Mouse (Mus musculus): ENCODE data around the gene Abcg2. TPM values are rescaled to one million over a fixed set of nuclear protein-coding genes. Genes with fewer than 3 reads are reported as not detected.

Abcg2 gene
- polyA plus RNA-seq, 1 experiment = 7.4 TPM

GRCm38 (mm10) chr6:58610760-58611654 is 26.7 kb downstream of the Abcg2 start:
- Histone ChIP-seq H3K27ac (ENCODE audit: control insufficient read depth, insufficient read depth, low read length) (no peak overlapping the region), H3K27me3 (ENCODE audit: control insufficient read depth, insufficient read depth, low read length) (no peaks in the 10 kb centered on the region), H3K4me1 (replicated peaks; ENCODE audit: control insufficient read depth, insufficient read depth, low read length) (no peaks in the 10 kb centered on the region), H3K4me3 (ENCODE audit: control insufficient read depth, insufficient read depth, low read length) (no peak overlapping the region), H3K36me3 (ENCODE audit: control insufficient read depth, insufficient read depth, low read length) (no peaks in the 10 kb centered on the region)
- no peak for TF ChIP-seq CTCF (IDR thresholded peaks at IDR 0.05; ENCODE audit: borderline replicate concordance, control insufficient read depth, extremely low read depth, insufficient read depth, low read length, poor library complexity)
- no peak for TF ChIP-seq POLR2A (IDR thresholded peaks at IDR 0.05; ENCODE audit: control insufficient read depth, extremely low read depth, insufficient read depth, low read length, poor library complexity)
- 72% methylated on average over 4 of the region's 4 CpGs for WGBS
- DNase-seq = no peak

DNA sequence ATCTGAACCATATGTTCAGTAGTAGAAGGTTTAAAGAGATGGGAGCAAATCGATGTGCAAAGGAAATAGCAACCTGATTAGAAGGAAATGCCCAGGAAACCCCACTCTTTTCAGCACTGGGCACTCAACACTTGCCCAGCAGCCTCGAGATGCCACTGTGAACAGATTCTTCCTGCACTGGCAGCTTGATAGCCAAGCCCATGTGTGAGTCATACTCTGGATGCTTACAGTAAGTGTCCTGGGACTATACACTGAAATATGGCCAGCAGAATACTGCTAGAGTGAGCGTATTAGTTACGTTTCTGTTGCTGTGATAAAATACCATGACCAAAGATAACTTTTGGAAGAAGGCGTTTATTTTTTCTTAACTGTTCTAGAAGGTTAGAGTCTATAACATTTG is 39.8 kb downstream of the Abcg2 start:
- Histone ChIP-seq H3K4me1 (replicated peaks; ENCODE audit: control insufficient read depth, insufficient read depth, low read length) (no peaks in the 10 kb centered on the region), H3K36me3 (ENCODE audit: control insufficient read depth, insufficient read depth, low read length) (no peaks in the 10 kb centered on the region), H3K27ac (ENCODE audit: control insufficient read depth, insufficient read depth, low read length) (no peak overlapping the region), H3K4me3 (ENCODE audit: control insufficient read depth, insufficient read depth, low read length) (no peak overlapping the region), H3K27me3 (ENCODE audit: control insufficient read depth, insufficient read depth, low read length) (no peaks in the 10 kb centered on the region)
- TF ChIP-seq POLR2A (IDR thresholded peaks at IDR 0.05; ENCODE audit: control insufficient read depth, extremely low read depth, insufficient read depth, low read length, poor library complexity) (no peak), CTCF (IDR thresholded peaks at IDR 0.05; ENCODE audit: borderline replicate concordance, control insufficient read depth, extremely low read depth, insufficient read depth, low read length, poor library complexity) (no peak)
- no peak for DNase-seq
- WGBS = 84% methylated on average over 5 of the region's 5 CpGs

- Histone ChIP-seq H3K4me1 (replicated peaks; ENCODE audit: control insufficient read depth, insufficient read depth, low read length) (no peaks in the 10 kb centered on the region), H3K36me3 (ENCODE audit: control insufficient read depth, insufficient read depth, low read length) (no peaks in the 10 kb centered on the region), H3K4me3 (ENCODE audit: control insufficient read depth, insufficient read depth, low read length) (no peak overlapping the region), H3K27me3 (ENCODE audit: control insufficient read depth, insufficient read depth, low read length) (no peaks in the 10 kb centered on the region), H3K27ac (ENCODE audit: control insufficient read depth, insufficient read depth, low read length) (no peak overlapping the region)
- 92% methylated on average over 2 of the region's 2 CpGs for WGBS
- no peak for TF ChIP-seq POLR2A (IDR thresholded peaks at IDR 0.05; ENCODE audit: control insufficient read depth, extremely low read depth, insufficient read depth, low read length, poor library complexity)
- TF ChIP-seq CTCF (IDR thresholded peaks at IDR 0.05; ENCODE audit: borderline replicate concordance, control insufficient read depth, extremely low read depth, insufficient read depth, low read length, poor library complexity) = no peak
- DNase-seq = no peak
Observed at GRCm38 (mm10) chr6:58629238-58629637, 44.9 kb downstream of the Abcg2 start.

DNA sequence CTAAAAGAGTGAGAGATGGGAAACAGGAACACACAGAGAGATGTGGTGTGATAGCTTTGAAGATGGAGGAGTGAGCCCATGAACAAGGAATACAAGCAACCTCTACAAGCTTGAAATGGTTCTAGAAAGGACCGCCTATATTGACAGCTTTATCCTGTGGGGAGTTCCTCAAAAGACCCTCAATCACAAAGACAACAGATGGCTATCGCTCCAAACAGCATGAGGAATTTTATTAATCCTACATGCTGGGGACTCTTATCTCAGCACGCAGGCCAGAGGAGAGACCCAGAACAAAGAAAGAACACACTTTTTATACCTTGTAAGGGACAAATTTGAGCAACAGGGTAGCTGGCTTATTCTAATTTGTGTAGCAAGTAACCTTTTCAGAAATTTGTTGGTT is 48.1 kb downstream of the Abcg2 start:
- WGBS = 94% methylated on average over 3 of the region's 3 CpGs

GRCm38 (mm10) chr6:58633731-58634130 is 49.4 kb downstream of the Abcg2 start:
- WGBS = 93% methylated on average over 4 of the region's 4 CpGs
- TF ChIP-seq CTCF (IDR thresholded peaks at IDR 0.05; ENCODE audit: borderline replicate concordance, control insufficient read depth, extremely low read depth, insufficient read depth, low read length, poor library complexity) = no peak
- no peak for TF ChIP-seq POLR2A (IDR thresholded peaks at IDR 0.05; ENCODE audit: control insufficient read depth, extremely low read depth, insufficient read depth, low read length, poor library complexity)

More for the DNA sequence above, 48.1 kb downstream of the Abcg2 start:
- no peak for DNase-seq
- TF ChIP-seq POLR2A (IDR thresholded peaks at IDR 0.05; ENCODE audit: control insufficient read depth, extremely low read depth, insufficient read depth, low read length, poor library complexity) = no peak
- TF ChIP-seq CTCF (IDR thresholded peaks at IDR 0.05; ENCODE audit: borderline replicate concordance, control insufficient read depth, extremely low read depth, insufficient read depth, low read length, poor library complexity) = no peak
- Histone ChIP-seq H3K36me3 (ENCODE audit: control insufficient read depth, insufficient read depth, low read length) (no peaks in the 10 kb centered on the region), H3K27ac (ENCODE audit: control insufficient read depth, insufficient read depth, low read length) (no peak overlapping the region), H3K4me3 (ENCODE audit: control insufficient read depth, insufficient read depth, low read length) (no peak overlapping the region), H3K4me1 (replicated peaks; ENCODE audit: control insufficient read depth, insufficient read depth, low read length) (no peaks in the 10 kb centered on the region), H3K27me3 (ENCODE audit: control insufficient read depth, insufficient read depth, low read length) (no peaks in the 10 kb centered on the region)

GRCm38 (mm10) chr6:58638566-58638965 is 54.2 kb downstream of the Abcg2 start:
- DNase-seq = no peak
- H3K4me3 ChIP-seq (ENCODE audit: control insufficient read depth, insufficient read depth, low read length) = no peak overlapping the region
- peaks cover 4% of the 10 kb centered on the region for H3K4me1 ChIP-seq (replicated peaks; ENCODE audit: control insufficient read depth, insufficient read depth, low read length)
- H3K27me3 ChIP-seq (ENCODE audit: control insufficient read depth, insufficient read depth, low read length) = no peaks in the 10 kb centered on the region; the same call in 1 of the 2 replicates
- H3K36me3 ChIP-seq (ENCODE audit: control insufficient read depth, insufficient read depth, low read length) = no peaks in the 10 kb centered on the region
- TF ChIP-seq CTCF (IDR thresholded peaks at IDR 0.05; ENCODE audit: borderline replicate concordance, control insufficient read depth, extremely low read depth, insufficient read depth, low read length, poor library complexity) (no peak), POLR2A (IDR thresholded peaks at IDR 0.05; ENCODE audit: control insufficient read depth, extremely low read depth, insufficient read depth, low read length, poor library complexity) (no peak)
- H3K27ac ChIP-seq (ENCODE audit: control insufficient read depth, insufficient read depth, low read length) = no peak overlapping the region

More at GRCm38 (mm10) chr6:58633731-58634130, 49.4 kb downstream of the Abcg2 start:
- H3K36me3 ChIP-seq (ENCODE audit: control insufficient read depth, insufficient read depth, low read length) = no peaks in the 10 kb centered on the region
- no peaks in the 10 kb centered on the region for H3K4me1 ChIP-seq (replicated peaks; ENCODE audit: control insufficient read depth, insufficient read depth, low read length)
- H3K27ac ChIP-seq (ENCODE audit: control insufficient read depth, insufficient read depth, low read length) = no peak overlapping the region
- no peak for DNase-seq
- no peak overlapping the region for H3K4me3 ChIP-seq (ENCODE audit: control insufficient read depth, insufficient read depth, low read length)
- no peaks in the 10 kb centered on the region for H3K27me3 ChIP-seq (ENCODE audit: control insufficient read depth, insufficient read depth, low read length)

Data from thymus, adult 2 months (tissue).